Mouse (Mus musculus) right cerebral cortex, postnatal 10 days (tissue): ENCODE measurements around the gene Epn1.
"Not testable (repeated sequence)": the region's sequence is repeated elsewhere in the genome, so short reads cannot be mapped to it uniquely, and the experiment has no call there.

Source experiments
- DNase-seq, 2 experiments: peaks; one replicate each; pipeline ENCODE4 v3.0.0; 2021; ENCODE audit warnings: low spot score in 2 of 2

The Epn1 gene

DNA sequence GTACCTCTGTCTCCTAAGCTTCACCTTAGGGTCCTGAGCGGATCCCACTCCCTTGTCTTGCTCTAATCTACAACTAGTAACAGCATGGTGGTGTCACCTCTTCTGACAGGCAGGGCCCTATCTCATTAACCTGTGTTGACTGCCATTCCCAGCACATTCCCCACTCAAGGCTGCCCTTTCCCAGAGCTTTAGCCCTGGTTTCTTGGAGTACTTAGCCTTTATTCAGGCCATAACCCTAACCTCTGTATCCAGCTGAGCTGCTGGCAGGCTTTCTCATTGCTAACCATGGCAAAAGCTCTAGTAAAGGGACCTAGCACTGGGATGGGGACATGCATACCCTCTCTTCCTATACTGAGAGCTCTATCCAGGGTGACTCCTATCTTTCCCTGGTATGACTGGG lies 21.4 kb upstream of the Epn1 start:
- no peak for DNase-seq

DNA sequence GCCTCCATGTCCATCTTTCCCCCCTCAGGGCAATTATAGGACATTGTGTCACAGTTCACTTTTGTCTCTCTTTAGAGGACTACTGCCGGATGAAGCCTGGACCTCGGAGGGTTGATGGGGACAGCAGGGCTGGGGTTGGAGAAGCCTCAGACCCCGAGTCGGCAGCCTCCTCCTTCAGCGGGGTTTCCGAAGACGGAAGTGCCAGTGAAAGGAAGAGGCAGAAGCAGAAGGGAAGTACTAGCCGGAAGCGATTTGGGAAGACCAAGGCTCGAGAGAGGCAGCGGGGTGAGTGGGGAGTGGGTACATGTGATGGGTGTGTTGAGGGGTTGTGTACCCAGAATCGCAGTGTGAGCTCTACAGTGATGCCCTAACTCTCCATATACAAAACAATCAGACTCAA lies 20.6 kb upstream of the Epn1 start:
- DNase-seq = peak; percentile 46 to 55

DNA sequence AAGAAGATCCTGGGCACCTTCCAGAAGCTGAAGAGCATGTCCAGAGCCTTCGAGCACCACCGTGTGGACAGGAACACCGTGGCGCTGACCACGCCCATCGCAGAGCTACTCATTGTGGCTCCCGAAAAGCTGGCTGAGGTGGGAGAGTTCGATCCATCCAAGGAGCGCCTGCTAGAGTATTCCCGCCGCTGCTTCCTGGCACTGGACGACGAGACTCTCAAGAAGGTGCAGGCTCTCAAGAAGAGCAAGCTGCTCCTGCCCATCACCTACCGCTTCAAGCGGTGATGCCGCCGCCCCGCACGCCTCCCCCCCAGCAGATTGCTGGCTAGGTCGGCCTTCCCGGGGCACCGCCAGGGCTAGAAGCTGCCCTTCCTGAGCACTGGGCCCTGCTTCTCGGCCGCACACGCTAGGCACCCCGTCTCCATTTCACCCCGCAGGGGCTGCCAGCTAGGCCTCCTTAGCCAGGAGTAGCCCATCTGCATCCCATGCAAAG lies 19.8 kb upstream of the Epn1 start:
- peak; percentile 85 to 91 for DNase-seq

DNA sequence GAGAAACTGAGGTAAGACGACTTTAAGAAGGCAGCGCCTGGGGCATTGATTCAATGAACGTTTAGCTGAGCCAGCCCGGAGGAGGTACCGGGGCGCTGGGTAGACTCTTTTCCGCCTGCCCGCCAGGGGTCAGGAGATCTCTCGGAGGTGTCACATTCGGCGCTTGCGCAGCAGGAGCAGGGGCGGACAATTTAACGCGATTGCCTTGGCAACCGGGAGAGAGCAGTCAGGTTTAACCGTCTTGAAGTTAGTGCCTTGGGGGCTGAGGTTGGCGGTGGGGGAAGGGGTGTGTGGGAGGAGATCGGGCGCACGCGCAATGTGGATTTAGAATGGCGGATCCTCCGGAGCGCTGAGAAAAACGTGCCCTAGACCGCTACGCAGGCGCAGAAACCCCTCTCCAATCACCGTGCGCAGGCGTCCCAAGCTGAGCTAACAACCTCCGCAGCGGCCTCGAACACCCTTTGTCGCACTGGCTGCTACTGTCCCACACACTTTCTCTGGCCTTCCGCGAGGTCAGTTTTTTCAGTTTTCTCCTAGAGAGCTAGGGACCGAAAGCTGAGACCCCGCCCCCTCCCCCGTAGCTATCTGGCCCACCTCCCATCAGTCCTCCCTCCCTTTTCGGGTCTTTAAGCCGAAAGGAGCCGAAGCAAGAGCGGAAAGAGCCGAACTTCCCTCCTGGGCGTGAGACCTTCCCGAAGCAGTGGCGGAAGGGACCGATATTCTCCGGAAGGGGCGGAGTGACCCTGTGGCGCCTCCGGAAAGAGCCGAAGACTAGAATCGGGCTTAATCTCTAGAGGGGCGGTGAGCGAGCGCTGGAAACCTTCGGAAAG lies 18.9 kb upstream of the Epn1 start:
- DNase-seq = peak; percentile 98 to 100

DNA sequence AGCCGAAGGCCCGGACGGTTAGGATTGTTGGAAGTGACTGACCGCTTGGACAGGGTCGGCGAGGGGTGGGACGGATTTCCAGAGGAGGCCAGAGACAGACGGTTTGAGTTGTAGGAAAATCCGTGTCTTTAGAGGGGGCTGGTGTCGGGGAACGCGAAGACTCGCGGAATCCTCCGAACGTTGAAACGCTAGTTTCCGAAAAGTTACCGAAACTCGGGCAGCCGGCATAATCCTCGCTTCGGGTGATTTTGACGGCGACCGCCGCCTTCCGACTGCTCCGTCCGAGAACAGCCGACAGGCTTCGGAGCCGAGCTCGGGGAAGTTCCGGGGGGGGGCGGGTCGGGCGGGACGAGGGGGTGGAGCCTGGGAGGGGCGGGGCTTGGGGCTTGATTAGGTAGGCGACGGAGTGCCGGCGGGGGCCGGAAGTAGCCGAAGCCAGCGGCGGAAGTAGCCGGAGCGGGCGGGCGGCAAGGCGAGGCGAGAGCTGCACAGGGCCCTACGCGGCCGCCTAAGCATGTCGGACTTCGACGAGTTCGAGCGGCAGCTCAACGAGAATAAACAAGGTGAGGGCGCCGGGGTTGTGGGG lies 18.2 kb upstream of the Epn1 start, which contains the start of gene U2af2:
Gene U2af2, plus strand, starts transcription at position 370 of the 586 bp plus-strand sequence.
- peak; percentile 96 for DNase-seq

DNA sequence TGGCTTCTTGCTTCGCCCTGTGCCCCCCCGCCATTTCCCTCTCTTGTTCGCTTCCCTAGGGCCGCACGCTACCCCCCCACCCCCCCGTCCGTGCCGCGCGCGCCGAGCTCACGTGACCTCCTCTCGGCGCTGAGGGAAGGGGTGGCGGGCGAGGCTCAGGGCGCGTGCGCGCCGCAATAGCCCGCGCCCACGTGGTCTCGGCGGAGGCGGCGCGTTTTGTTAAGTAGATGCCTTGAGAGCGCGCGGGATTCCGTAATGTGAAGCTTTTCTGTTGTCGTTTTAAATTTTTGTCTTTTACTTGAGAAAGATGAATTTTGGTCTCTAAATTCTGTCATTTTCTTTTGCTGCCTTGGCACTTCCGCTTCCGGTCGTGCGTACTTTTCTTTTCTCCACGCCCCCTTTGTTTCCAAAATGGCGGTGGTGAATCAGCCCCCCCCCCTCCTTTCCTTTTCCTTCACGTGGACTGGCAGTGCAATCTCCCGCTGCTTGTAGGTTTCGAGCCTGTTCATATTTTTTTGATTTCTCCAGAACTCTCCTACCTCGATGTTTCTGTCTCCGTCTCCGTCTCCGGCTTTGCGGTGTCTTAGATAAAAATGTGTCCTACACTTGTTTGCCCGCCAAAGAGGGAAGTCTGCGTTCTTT lies 17.6 kb upstream of the Epn1 start:
- DNase-seq = peak; percentile 80 to 87

DNA sequence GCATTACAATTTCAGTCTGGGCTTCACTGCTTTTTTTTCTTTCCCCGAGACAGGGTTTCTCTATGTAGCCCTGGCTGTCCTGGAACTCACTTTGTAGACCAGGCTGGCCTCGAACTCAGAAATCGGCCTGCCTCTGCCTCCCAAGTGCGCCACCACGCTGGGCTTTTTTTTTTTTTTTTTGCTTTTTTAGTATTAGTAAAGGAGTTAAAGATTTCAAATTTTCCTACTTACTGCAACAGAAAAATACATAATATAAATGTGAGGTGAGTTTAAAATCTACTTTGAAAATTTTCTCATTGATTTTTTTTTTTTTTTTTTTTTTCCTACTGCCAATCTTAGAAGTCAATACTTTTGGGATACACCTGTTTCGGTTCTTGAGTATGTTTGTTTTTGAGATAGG lies 15.1 kb upstream of the Epn1 start:
- DNase-seq = no peak

DNA sequence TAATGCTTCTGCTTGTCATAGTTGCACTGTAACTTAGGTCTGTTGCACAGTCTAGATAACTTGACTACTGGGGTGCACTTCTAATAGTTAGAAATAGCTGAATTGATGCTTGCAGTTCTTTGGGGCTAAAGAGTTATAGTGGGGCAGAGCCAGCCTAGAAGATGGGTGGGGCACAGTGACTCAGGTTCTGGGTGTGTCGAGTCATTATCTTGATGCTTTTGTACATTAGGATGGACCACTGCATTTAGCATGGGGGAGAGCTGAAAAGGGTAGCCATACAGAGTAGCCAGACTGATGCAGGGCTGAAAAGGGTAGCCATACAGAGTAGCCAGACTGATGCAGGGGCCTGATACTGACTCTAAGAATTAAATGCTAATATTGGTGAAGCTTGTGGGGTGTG lies 6.4 kb upstream of the Epn1 start:
- DNase-seq = no peak

DNA sequence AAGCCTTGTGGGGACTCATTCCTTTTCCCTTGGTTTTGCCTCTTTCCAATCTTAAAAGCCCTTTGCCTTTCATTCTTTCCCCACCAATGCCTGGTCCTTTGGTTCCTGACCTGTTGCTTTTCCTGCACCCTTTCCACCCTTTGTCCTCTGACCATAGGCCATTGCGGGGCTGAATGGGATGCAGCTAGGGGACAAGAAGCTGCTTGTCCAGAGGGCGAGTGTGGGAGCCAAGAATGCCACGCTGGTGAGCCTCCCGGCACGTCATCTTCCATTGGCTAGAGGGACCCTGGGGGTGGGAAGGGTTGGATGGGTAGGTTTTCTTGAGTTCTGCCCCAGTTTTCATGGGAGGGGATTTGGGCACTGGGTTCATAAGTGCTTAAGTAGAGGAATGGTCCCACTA lies 5.1 kb upstream of the Epn1 start:
- no peak for DNase-seq

DNA sequence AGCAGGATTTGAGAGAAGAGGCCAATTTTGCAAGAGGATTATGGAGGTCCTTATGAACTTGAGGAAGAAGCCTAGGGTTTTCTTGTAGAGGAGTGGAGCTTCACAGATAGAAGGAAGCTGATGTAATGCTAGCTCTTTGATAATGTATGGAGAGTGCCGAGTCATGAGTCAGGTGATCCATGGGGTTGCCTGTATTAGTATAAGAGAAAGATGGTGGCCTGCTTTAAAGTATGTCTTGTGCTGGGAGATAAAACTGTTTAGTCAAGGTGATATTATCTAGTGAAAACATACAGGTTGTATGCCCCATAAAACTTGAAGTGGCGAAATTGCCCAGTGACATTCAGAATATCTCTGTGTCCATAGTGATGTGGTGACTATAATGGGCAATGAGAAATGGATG lies 3.1 kb upstream of the Epn1 start:
- DNase-seq = no peak

DNA sequence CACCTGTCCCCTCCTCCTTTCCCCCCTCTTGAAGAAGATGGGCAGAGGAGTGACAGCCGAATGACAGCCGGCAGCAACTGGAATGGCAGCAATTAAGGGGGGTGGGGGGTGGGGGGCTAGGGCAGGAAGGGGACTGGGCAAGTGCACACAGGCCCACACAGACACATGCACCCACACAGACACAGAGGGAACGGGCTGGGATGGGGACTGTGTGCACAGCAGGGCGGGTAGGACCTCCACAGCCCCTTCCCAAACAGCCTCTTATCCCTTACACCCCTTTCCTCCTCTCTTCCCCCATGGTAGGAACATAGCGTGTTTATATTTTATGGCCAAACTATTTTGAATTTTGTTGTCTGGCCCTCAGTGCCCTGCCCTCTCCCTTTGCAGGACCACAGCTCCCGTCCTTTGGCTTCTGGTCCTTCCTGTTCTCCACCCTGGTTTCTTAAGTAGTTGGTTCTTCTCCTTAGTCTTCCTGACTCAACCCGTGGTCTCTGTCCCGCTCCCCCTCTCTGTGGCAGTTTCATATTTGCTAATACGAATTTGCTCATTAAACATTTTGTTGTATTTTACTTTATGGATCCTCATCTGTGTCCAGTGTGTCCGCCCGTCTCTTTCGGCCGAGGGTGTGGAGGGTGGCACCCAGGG lies 548 bp upstream of the Epn1 start:
- not testable (repeated sequence) for DNase-seq

DNA sequence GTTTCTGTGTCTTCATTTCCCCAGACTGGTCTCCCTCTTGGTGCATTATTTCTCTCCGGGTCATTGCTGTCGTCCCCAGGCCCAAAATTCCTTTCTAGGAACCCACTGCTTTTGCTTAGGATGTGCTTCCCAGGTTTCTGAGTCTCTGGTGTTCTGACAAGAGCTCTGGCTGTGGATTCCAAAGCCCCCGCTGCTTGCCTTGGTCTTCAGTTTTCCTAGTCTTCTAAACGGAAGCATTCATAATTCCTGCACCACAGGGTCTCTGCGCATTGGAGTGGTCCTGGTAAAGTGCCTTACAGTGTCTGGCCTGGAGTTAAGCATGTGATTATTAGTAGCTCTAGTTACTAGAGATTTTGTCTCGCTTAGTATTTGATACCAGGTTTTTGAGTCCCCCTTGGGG lies 780 bp downstream of the Epn1 start:
- DNase-seq = no peak

DNA sequence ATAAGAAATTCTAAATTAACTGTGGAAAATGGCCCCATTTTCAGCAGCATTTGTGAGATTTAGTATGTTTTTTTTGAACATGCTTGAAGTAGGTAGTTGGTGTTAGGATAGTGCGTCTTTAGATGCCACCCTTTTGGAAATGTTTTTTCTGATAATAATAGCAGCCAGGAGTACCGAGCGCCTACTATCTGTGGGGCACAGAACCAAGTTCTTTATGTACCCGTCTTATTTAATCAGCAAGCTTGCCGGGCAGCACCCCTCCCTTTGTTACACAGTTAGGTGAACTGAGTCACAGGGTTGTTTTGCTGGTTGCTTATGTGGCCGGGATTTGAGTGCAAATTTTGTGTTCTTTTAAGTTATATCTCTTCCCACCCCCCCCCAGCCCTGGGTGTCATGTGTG lies 1.2 kb downstream of the Epn1 start:
- no peak for DNase-seq

DNA sequence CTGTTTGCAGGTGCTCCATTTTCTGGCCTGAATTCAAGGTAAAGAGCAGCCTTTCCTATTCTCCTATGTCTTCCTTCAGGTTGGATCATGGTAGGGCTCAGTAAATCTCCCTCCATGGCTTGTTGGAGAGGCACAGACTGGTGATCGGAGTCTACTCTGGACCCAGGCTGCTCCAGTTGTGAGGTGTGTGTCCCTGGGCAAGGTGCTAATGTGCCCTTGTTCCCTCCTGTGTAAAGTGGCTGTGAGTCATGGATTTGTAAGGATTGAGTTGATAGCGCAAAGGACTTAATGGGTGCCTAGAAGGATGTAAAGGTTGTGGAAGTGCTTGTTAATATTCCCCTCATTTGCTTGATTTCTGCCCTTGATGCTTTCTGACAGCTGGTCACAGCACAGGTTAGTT lies 1.9 kb downstream of the Epn1 start:
- DNase-seq = no peak

DNA sequence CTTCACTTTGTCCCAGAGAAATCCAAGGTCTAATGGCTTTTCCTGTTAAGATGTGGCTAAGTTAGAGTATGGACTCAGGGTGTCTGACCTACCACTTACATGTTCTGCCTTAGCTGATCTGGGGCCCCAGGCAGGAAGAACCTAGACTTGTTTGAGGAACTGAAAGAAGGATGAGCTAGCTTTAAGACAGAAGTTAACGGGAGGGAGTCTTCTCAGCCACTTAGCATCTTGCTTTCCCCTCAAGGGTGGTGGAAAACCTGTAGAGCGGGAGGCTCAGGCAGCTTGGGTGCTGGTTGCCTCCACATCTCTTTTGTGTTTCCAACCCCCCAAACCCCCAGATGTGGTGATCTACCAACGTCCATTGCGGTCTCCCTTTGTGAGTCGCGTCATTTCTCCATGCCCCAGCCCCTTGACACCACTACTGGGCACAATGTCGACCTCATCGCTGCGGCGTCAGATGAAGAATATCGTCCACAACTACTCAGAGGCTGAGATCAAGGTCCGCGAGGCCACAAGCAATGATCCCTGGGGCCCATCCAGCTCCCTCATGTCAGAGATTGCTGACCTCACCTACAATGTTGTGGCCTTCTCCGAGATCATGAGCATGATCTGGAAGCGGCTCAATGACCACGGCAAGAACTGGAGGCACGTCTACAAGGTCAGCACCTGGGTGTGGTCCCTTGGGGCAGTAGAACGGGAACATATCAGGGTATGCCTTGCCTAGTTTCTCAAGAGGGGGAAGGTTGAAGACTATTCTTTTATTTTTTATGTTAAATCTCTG lies 3.5 kb downstream of the Epn1 start:
- DNase-seq = no peak

DNA sequence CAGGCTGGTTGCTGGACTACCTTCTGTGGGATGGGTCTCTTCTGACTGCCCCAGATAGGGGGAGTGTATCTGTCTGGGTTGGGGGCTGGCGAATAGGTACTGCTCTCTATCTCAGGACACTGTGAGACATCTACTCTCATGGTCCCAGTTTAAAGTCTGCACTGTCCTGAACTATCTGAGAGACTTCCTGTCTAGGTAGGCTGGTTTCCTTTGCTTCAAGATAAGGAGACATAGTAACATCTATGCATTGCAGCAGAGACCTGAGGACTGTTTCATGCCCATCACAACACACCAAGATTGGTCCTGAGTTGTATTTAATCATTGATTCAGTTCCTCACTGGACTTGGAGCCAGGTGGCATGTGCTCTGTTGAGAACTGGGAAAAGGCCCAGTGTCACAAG lies 5.5 kb downstream of the Epn1 start:
- DNase-seq = no peak

DNA sequence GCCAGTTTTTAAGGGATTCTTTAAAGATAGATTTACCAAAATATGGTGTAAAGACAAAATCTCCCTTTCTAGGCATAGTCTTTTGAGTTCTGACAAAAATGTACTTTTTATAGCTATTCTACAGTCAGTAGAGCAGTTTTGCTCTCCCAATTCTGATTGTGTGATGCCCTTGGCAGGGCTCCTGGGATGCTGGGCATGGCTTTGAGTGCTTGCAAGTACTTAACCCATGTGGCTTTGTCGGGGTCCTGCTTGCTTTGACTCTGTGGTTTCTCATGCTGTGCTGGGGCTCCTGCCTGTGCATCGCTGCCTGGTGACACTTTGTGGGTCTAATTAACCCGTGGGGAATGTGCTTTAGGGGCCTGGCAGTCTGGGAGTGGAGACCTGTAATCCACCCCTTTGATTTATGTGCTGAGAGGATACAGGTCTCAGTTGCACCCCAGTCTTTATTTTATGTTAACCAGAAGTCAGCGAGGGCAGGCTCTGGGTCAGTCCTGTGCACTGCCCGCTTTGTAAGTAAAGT lies 6.9 kb downstream of the Epn1 start:
- DNase-seq = no peak

DNA sequence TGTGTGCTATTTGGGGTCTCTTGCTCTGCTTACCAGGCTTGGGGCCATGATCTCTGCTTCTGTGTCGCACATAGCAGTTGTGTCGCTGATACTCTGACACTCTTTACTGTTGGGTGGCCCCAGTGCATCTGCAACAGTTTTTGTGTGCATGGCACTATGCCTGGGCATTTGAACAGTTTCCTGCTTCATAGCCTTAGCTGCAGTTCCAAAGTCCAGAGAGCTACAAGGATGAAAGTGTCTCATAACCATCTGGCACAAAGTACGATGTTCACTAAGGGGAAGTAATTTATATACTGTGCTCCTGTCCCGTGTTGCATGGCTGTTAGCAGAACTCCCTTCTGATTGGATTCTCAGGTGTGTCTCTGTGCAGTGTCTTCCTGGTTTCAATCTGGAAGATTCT lies 7.9 kb downstream of the Epn1 start:
- no peak for DNase-seq

DNA sequence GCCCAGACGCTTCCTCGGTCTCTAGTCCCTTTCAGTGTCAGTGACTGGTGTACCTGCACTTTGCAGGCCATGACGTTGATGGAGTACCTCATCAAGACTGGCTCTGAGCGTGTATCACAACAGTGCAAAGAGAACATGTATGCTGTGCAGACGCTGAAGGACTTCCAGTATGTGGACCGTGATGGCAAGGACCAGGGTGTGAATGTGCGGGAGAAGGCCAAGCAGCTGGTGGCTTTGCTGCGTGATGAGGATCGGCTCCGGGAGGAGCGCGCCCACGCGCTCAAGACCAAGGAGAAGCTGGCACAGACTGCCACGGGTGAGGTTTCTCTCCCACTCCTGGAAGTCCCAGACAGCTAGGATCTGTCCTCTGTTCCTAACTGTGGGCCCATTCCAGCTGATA lies 9.8 kb downstream of the Epn1 start:
- no peak for DNase-seq

DNA sequence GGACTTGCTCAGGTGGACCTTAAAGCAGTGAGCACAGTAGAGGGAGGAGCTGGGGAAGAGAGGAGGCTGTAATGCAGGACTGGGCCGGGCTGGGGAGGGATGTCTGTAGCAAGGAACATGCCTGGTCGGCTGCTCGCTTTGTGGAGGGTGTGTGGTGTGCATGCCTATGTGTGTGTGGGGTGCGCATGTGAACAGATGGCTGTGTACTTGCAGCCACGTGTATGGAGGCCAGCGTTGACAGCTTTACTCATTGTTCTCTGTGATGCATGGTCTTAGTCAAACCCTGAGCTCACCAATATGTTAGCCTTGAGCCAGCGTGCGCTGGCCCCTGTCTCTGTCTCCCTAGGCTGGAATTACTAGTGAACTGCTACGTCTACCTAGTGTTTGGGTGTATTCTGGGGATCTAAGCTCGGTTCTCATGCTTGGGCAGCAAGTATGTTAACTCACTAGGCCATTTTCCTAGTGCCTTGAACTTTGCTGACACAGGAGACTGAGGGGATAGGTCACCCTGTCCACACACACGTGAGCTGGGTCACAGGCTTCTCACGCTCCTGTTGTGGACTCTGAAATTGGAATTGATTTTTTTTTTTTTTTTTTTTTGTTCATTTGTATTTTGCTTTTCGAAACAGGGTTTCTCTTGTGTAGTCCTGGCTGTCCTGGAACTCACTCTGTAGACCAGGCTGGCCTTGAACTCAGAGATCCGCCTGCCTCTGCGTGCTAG lies 11.1 kb downstream of the Epn1 start:
- peak in 1 of 2 experiments; percentile 29 for DNase-seq

DNA sequence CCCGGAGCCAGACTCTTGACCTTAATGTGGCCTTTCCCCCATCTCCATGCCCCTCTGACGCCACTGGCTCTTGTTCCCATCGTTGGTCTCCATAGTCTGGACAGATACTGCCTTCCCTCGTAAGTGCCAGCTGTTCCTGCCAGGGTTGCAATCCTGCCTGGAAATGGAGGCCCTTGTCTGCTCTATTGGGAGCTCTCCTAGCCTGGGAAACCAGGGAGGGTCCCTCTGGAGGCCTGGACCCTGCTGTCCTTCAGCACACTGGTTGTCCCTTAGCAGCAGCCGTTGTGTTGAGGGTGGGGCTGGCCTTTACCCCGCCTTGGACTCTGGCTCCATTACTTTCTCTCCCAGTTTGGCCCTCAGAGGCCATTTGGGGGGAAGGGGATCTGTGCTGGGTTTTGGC lies 12.3 kb downstream of the Epn1 start:
- DNase-seq = peak in 1 of 2 experiments; percentile 18
